Mouse (Mus musculus): ENCODE data around the gene Hoxb7. TPM values are rescaled to one million over a fixed set of nuclear protein-coding genes. Genes with fewer than 3 reads are reported as not detected.

Gene Hoxb7
- polyA plus RNA-seq, 1 experiment, result 13.1 TPM

DNA sequence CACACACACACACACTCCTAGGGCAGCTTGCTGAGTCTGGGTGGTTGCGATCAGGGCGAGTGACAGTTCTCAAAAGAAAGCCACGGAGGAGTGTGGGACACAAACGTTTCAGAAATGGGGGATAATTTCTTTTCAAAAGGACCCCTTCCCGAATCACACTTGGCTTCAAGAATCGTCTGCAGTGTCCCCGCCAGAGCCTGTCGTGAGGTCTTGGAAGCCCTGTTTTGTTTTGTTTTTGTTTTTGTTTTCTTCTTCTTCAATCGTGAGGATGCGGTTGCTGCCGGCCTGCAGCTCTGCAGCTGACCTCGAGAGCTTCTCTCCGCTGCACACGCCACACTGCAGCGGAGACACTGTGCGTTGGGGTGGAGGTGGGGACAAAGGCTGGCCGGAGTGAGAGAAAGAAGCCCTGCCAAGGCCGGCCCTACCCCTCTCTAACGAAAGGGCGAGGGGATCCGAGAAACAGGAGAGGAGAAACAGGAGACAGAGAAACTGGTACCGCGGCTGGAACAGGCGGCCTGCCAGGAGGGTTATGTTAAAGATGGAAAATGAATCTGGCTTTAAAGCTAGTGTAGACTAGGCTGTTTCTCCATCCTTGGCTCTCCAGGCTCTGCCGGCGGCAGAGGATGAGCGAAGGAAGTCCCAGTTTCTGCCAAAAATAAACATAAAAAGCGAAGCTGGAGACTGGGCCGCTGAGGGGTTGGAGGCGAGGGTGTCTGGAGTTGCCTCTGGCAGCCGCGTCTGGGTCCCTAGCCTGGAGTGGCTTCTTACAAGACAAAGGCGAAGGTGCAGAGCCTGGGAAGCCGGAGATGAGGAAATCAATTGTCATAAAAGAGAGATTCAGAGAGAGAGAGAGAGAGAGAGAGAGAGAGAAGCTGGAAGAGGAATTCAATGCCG is 9.0 kb upstream of the Hoxb7 start:
- Histone ChIP-seq H3K4me1 (ENCODE audit: control insufficient read depth, insufficient read depth, low read length) (no peaks in the 10 kb centered on the region), H3K27ac (ENCODE audit: insufficient read depth, low read length) (peak overlapping the region; percentile 55), H3K4me3 (ENCODE audit: insufficient read depth, low read length) (no peak overlapping the region)
- TF ChIP-seq POLR2A (IDR thresholded peaks at IDR 0.05; ENCODE audit: low read depth, low read length) (no peak), CTCF (IDR thresholded peaks at IDR 0.05; ENCODE audit: borderline replicate concordance, insufficient read depth, low read length) (no peak)

DNA sequence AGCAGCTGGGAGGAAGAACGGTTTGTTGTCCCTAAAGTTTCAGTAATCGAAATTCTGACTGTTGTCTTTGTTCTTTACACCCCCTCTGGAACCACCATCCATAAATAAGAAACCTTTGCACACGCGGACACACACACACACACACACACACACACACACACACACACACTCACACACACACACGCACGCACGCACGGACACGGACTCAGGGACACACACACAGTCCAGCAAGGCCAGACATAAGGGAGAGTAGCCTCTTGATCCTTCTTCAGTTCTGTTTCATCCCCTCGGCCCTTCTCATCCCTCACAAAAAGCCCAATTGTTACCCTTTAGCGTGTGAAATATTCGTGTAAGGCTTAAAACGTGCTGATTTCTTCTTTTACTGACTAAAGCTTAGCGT is 8.1 kb upstream of the Hoxb7 start:
- H3K4me1 ChIP-seq (ENCODE audit: control insufficient read depth, insufficient read depth, low read length), result no peaks in the 10 kb centered on the region
- H3K4me3 ChIP-seq (ENCODE audit: insufficient read depth, low read length), result no peak overlapping the region
- H3K27ac ChIP-seq (ENCODE audit: insufficient read depth, low read length), result peak overlapping the region; percentile 55
- no peak for TF ChIP-seq CTCF (IDR thresholded peaks at IDR 0.05; ENCODE audit: borderline replicate concordance, insufficient read depth, low read length)
- no peak for TF ChIP-seq POLR2A (IDR thresholded peaks at IDR 0.05; ENCODE audit: low read depth, low read length)

DNA sequence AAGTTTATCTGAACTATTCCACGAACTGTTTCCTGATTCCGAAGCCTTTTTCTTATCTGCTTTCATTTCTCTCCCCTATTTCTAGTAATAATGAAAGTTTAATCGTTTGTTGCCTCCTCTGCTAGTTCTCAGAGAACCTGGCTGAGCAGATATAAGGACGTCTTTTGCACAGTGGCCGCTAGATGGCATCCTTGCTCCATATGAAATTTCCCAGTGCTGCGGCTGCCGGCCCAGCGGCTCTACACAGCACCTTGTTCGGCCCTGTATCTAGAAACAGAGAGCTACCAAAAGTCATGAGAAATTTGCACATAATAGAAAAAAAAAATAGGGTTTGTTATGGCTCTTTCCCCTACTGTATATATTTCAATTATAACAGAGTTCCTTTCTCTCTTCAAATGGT is 7.7 kb upstream of the Hoxb7 start:
- TF ChIP-seq CTCF (IDR thresholded peaks at IDR 0.05; ENCODE audit: borderline replicate concordance, insufficient read depth, low read length) (0 out of 2 replicates have a peak, but pooled peaks have one; percentile 29), POLR2A (IDR thresholded peaks at IDR 0.05; ENCODE audit: low read depth, low read length) (no peak)
- Histone ChIP-seq H3K4me3 (ENCODE audit: insufficient read depth, low read length) (no peak overlapping the region), H3K4me1 (ENCODE audit: control insufficient read depth, insufficient read depth, low read length) (no peaks in the 10 kb centered on the region), H3K27ac (ENCODE audit: insufficient read depth, low read length) (no peak overlapping the region)

DNA sequence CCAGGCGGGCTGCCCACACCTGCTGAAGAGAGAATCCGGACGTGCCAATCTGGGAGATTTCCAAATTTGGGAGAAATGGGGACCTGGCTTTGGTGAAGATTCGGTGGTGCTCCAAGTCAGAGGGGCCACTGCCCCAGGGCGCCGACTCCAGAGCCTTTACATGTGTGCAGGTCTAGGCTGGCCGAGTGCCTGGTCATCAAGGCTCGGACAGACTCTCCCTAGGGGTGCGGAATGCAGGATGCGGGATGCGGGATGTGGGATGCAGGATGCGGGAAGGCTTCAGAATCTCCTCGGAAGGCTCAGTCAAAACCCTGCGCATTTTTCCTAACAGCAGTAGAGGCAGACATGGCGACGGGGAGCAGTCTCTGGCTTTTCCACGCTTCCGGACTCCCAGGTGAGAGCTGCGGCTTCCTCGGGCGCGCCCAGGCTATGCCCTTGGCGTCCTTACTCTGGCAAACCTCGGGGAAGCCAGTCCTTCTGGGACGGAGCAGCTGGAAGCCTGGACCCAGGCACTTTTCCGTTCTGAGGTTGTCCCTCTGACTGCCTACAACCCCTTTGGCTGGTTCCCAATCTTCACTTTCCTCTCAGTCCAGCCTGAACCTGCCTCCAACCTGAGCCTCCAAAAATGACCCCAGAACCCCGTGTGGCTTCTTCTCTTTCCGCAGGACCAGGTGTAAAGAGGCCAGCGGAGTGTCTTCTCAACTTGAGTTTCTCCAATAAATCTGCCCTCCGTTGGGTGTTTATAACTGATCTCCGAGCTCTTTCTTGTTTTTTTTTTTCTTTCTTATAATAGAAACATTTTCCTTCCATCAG is 6.8 kb upstream of the Hoxb7 start:
- H3K27ac ChIP-seq (ENCODE audit: insufficient read depth, low read length), result no peak overlapping the region
- H3K4me3 ChIP-seq (ENCODE audit: insufficient read depth, low read length), result no peak overlapping the region
- no peaks in the 10 kb centered on the region for H3K4me1 ChIP-seq (ENCODE audit: control insufficient read depth, insufficient read depth, low read length)
- no peak for TF ChIP-seq CTCF (IDR thresholded peaks at IDR 0.05; ENCODE audit: borderline replicate concordance, insufficient read depth, low read length)
- no peak for TF ChIP-seq POLR2A (IDR thresholded peaks at IDR 0.05; ENCODE audit: low read depth, low read length)

DNA sequence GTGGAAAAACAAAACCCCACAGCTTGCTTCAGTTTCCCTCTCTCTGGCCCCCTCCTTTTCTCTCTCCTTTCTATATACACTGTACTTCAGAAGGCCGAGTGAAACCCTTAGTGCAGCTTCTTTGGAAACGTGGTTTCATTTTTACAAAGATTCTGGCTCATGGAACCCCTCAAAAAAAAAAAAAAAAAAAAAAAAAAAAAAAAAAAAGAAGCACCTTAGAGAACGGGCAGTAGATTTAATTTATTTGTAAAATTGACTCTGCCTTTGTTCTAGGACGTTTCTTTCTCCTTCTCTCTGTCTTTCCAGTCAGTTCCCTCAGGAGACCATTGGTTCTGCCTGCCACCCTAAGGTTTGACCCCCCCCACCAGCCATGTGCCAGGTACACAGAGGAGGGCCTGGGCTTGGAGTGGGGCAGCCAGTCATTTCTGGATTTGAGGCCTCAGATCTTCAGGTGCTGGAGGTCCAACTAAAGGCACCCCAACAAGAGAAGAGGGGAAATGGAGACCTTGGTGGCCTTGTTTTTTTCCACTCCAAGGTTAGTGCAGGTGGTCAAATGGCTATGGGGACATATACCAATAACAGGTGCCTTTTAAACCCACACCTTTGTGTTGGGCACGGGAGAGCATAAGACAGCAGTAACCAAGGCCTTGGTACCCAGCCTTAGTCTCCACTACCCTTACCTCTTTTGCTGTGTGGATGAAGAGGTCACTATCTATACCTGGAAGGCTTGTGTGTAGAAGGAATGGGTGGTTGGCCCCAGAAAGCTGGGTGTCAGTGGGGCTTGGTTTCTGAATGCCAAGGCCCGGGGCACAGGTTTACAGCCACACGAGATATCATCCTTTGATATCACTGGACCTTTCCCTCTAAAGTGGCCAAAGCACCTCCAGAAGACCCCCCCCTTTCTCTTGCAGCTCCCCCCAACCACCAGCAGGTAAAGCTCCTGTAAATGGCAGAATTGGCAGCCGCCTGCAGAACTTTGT is 5.7 kb upstream of the Hoxb7 start:
- TF ChIP-seq POLR2A (IDR thresholded peaks at IDR 0.05; ENCODE audit: low read depth, low read length), result no peak
- TF ChIP-seq CTCF (IDR thresholded peaks at IDR 0.05; ENCODE audit: borderline replicate concordance, insufficient read depth, low read length), result no peak

DNA sequence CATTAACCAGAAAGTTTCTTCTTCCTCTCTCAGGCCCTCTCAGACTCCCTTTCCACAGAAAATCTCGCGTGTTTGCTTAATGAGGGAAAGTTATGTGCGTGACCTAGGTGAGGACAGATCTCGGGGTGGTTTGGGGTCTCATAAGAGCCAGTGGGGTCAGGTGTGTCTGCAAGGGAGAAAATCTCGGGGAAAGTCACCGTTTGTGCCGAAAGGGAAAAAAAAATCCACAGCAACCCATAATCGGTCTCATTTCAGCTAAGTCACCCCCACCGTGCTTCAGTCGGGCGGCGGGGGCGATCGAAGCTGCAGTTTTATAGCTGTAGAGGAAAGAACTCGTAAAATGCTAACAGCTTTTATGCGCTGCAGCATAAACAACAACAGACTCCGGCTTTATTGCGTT is 5.0 kb upstream of the Hoxb7 start:
- Histone ChIP-seq H3K27ac (ENCODE audit: insufficient read depth, low read length) (no peak overlapping the region), H3K4me1 (ENCODE audit: control insufficient read depth, insufficient read depth, low read length) (no peaks in the 10 kb centered on the region), H3K4me3 (ENCODE audit: insufficient read depth, low read length) (no peak overlapping the region)
- TF ChIP-seq CTCF (IDR thresholded peaks at IDR 0.05; ENCODE audit: borderline replicate concordance, insufficient read depth, low read length) (no peak), POLR2A (IDR thresholded peaks at IDR 0.05; ENCODE audit: low read depth, low read length) (no peak)

More for the DNA sequence above, 5.7 kb upstream of the Hoxb7 start:
- H3K4me3 ChIP-seq (ENCODE audit: insufficient read depth, low read length), result no peak overlapping the region
- H3K27ac ChIP-seq (ENCODE audit: insufficient read depth, low read length), result no peak overlapping the region
- H3K4me1 ChIP-seq (ENCODE audit: control insufficient read depth, insufficient read depth, low read length), result no peaks in the 10 kb centered on the region

DNA sequence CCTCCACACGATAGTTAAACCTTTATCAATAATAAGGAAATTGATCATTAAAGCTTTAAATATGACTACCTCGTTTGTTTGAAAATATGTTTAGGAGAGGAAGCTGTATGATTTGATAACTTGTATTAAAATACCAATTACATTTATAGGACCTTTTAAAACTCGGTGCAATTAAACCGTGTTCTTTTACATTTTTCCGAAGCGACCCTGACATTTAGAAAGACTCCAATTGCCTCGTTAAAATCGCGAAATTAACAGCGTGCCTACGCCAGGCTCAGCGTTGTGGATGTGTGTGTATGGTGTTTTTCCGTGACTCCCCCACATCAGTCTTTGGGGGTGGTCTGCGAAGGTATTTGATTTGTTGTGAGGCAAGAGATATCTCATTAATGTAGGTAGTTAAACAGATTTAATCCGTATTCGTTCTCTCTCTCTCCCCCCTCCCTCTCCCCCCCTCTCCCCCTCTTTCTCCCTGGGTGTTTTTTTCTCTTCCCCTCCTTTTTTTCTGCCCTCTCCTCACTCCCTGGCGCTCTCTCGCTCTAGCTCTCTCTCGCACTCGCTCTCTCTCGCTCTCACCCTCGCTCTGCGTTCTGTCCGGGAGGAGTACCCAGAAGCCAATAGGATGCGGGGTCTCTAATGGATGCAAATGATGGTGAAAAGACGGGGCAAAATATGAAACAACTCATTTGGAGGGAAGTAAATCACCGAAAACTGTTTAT is 4.4 kb upstream of the Hoxb7 start, which contains the start of gene Hoxb8:
Gene Hoxb8 (plus strand): TSS at position 51 of the 716 bp plus-strand sequence.
- H3K27ac ChIP-seq (ENCODE audit: insufficient read depth, low read length), result no peak within 1 kb of the TSS
- H3K4me3 ChIP-seq (ENCODE audit: insufficient read depth, low read length), result peak within 1 kb of the TSS; percentile 1
- H3K4me1 ChIP-seq (ENCODE audit: control insufficient read depth, insufficient read depth, low read length), result no peaks in the 10 kb centered on the region
- TF ChIP-seq POLR2A (IDR thresholded peaks at IDR 0.05; ENCODE audit: low read depth, low read length) (no peak), CTCF (IDR thresholded peaks at IDR 0.05; ENCODE audit: borderline replicate concordance, insufficient read depth, low read length) (no peak)

DNA sequence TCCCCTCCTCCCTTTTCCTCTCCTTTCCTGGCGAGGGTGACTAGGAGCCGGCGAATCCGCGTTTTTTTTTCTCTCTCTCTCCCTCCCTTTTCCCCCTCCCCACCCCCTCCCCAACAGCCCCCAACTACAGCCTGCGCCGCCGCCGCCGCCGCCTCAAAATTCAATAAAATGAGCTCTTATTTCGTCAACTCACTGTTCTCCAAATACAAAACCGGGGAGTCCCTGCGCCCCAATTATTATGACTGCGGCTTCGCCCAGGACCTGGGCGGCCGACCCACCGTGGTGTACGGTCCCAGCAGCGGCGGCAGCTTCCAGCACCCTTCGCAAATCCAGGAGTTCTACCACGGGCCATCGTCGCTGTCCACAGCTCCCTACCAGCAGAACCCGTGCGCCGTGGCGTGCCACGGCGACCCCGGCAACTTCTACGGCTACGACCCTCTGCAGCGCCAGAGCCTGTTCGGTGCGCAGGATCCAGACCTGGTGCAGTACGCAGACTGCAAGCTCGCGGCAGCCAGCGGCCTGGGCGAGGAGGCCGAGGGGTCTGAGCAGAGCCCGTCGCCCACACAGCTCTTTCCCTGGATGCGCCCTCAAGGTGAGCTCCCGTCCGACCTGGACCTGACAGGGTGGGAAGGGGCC is 3.5 kb upstream of the Hoxb7 start:
- Histone ChIP-seq H3K27ac (ENCODE audit: insufficient read depth, low read length) (peak overlapping the region; percentile 1; the same call in 1 of the 2 replicates), H3K4me3 (ENCODE audit: insufficient read depth, low read length) (peak overlapping the region; percentile 53), H3K4me1 (ENCODE audit: control insufficient read depth, insufficient read depth, low read length) (no peaks in the 10 kb centered on the region)
- TF ChIP-seq CTCF (IDR thresholded peaks at IDR 0.05; ENCODE audit: borderline replicate concordance, insufficient read depth, low read length), result no peak
- TF ChIP-seq POLR2A (IDR thresholded peaks at IDR 0.05; ENCODE audit: low read depth, low read length), result no peak
